Mouse (Mus musculus): ENCODE results near the gene Spcs3. TPM values are rescaled to one million over a fixed set of nuclear protein-coding genes. Genes with fewer than 3 reads are reported as not detected.
"Not testable (repeated sequence)": the region's sequence is repeated elsewhere in the genome, so short reads cannot be mapped to it uniquely, and the experiment has no call there.

Gene Spcs3
- total RNA-seq (2021) = 10 to 100 TPM; 43.3 to 43.9 TPM
- polyA plus RNA-seq (2012; rRNA removed) = 6.5 and 6.8 TPM in 2 replicates
- long read RNA-seq, transcript Spcs3-201 (5 exons, 3,466 nt) = major isoform, 47 of 51 reads
- long read RNA-seq, partial matches to known transcripts = 0 of 51 reads
- long read RNA-seq, other reads (novel, unspliced or antisense) = 4 of 51 reads

DNA sequence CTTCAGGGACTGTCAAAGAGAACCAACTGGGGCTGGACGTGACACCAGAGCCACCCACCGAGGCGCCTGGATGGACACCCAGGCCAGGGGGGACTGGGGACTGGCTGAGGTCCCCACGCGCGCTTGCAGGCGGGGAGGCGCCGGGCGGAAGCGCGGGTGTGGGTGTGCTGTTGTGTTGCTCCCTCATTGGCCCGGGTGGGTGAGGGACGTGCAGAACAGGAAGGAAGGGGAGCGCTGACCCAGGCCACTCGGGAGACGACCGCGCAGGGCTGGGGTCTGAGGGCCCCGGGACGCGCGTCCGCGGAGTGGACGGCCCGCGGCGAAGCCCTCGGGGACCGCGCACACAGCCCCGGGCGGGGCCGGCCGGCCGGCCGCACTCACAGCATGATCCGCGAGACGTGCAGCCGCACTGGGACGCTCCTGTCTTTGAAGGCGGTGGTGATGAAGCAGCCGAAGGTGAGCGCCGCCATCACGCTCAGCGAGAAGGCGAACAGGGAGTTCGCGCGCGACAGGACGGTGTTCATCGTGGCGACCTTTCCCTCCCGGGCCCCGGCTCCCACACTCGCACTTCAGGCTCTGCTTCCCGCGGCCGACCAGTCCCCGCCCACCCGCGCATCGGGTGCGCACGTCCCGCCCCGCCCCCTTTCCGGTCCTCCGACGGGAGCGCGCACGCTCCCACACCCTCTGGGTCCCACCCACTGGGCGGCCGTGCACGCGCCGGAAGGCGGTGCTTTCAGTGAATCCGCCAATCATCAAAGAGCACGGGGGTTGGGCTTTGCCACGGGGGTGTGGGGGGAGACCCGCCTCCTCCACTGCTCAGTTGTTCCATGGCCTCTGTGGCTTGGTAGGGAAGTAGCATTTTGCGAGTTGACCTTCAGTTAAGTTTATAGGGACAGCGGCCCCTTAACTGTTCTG, at the start of gene Spcs3, which contains the start of gene Asb5:
Gene Spcs3 (minus strand): TSS at position 617 of the 915 bp plus-strand sequence.
Gene Asb5 (plus strand): TSS at position 199 of the 915 bp plus-strand sequence.
- DNase-seq = peak; percentile 98

DNA sequence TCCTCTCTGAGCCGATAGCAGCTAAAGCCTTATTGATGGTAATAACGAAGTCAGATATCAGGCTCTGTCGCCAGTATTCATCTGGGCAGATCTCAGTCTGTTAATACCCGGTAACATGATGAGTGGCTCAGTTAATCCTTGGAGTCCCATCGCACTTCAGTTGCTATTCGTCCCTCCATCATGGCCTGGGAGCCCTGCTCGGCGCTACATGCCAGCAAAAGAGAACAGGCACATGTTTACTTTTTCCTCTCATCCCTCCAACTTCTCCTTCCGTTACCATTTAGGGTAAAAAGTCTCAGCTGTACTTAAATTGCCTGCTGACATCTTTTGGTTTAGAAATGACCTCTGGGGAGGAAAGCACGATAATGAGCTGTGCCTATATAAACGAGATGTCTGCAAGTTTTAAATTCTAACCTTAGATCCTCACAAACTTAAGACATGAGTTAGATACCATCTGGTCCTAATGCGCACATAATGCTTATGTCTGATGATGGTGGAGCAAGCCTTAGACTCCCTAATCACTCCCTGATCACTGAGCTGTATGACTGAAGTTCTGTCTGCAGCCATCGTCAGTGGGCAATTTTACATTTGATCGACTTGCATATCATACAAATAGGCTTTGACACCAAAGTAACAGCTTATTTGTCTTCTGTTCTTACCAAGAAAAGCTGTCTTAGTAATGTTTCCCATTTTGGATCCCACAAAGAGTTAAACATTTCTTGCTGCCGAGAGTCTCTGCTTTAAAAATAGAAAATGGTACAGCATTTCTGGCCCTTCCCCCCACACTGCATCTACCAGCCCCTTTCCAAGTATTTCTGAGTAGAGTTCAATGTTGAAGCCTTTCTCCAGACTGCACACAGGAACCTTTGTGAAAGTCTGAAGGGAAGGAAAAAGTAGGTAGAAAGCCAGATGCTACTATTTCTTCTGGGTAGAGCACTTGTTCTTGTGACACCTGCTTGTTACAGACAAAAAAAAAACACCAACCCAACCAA, 41.1 kb upstream of the Spcs3 start:
- DNase-seq = no peak

DNA sequence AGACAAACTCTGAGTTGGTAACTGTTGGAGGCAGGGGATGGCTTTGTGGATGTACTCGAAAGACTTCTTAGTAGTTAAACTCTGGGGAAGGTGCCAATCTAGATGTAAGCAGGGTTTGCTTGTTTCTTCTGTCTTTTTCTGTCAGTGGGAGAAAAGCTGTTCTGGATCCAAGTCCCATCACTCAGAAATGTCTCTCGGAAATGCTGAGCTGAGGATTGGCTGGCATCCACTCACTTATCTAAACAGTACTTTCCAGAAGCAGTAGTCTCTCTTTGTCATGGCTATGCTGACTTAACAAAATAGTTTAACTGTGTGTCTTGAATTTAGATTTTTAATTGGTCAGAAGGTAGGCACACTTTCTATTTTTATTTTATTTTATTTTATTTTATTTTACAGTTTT, 37.4 kb upstream of the Spcs3 start:
- DNase-seq = no peak

DNA sequence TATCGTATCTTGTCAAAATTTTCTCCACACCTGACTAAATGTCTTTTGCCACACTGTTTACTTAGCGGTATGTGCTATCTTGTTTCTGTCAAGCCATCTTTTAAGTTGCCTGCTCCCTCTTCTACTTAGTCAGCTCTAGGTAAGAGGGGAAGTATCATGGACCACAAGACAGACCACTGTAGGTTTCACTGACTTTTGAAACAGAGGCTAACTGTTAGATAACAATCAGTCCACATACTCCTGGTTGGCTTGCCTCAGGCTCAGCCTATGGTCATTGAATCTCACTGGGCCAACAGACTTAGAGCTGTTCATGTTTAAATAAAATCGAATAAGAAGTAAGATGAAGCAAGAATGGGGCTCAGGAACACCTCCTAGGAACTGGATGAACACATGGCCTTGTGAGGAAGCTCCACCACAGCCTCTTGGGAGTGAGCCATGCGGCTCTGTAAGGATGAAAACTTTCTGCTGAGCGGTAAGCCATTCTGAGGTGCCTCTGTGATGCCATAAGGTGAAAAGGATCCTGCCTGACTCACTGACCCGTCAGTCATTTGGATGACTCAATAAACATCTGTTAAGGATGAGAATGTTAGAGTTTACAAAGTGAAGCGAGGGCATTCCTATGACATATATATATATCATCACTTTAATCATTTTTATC, 35.9 kb upstream of the Spcs3 start:
- no peak for DNase-seq

DNA sequence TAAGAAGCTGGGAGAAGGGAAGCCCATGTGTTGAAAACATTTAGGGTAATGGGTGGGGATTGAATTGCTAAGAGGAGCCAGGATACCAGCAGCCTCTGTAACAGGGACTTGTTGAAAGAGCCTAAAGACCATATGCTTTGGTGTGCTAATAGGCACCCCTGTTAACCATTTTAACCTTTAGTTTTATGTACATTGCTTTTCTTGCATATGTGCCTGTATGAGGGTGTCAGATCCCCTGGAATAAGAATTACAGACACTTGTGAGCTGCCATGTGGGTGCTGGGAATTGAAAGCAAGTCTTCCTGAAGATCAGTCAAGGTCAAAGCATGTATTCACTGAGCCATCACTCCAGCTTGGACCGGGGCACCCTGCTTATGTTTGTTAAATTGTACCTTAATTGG, 35.4 kb upstream of the Spcs3 start:
- DNase-seq = no peak

DNA sequence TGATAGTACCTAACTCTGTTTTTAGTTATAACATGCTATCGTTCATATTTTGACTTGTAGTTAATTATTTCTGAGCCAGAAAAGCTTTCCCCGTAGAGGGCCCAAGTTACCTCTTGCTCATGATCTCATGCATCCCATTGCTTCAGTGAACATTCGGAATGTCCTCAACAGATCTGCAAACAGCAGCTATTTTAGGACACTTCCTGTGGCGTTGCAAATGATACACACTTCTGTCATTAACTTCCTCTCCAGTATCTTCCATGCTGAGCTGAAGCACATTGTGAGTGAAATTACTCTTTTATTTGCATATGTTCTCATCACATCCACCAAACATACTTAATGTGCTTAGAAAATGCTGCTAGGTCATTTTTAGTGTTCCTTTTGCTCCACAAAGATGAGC, 32.3 kb upstream of the Spcs3 start:
- DNase-seq = no peak

DNA sequence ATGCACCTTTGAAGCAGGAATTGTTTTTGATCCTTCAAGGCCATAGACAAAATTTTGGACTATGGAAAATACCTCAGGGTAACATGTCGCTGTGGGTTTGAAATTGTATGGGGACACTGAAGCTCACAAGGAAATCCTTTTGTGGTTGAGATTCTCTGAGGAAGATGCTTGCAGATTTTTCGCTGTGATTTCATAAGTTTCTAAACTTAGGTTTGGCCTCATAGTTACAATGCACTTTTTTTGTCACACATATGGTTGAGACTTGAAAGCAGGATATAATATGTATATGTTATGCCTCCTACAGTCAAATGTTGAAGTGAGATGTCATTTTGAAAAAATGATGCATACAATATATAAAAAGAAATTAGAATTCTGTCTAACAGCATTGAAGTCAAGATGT, 25.1 kb upstream of the Spcs3 start:
- no peak for DNase-seq

DNA sequence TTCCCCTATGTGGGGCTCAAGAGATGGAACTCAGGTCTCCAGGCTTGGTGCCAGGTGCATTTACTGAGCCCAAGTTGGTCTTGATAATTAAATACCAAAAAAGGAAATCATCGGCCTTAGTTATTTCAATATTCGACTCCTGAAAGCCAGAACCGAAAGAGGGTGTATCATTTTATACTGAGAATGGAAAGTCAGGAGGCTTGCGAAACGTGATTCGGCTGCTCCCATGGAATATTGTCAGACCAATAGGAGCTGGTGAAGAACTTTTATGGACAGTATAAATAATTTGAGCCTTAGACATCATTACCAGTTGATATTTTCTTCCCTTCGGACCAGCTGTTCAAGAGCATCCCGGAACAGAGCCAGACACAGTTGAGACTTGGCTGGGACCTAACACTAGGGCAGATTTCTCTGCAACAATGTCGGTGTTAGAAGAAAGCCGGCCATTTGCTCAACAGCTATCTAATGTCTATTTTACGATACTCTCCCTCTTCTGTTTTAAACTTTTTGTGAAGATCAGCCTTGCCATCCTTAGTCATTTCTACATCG, 20.3 kb upstream of the Spcs3 start:
- DNase-seq = no peak

DNA sequence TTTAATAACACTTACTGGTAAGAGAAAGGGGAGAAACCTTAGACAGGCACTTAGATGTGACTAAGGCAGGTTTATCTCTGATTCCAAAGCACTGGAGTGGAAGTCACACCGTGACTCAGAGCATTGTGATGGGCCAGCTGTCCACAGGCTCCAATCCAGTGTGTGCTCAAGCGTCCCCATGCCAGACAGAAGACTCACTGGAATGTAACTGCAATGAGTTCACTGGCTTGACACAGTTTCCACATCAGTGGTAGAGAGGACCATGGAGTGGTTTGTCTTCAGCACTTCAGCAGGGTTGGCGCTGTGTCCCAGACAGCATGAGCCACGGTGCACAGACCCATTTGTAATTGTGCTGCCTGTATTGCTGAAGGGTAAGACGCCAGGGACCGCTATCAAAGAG, 18.6 kb upstream of the Spcs3 start:
- DNase-seq = peak; percentile 66

DNA sequence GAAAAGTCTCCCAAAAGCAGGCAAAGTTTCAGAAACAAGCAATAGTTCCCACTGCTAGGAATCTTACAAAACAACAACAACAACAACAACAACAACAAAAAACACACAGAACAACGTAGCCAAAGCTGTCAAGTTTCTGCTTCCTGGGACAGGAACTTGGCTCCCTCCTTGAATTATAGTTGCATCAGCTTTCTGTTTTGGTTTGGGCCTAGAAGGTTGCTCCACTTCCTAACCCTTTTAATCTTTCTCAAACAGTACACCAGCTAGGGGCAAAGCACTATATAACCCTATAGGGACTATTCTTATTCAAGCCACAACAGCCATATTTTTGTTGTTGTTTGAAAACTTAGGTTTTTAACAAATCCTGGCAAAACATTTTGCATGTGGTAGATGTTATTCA, 11.5 kb upstream of the Spcs3 start:
- no peak for DNase-seq

DNA sequence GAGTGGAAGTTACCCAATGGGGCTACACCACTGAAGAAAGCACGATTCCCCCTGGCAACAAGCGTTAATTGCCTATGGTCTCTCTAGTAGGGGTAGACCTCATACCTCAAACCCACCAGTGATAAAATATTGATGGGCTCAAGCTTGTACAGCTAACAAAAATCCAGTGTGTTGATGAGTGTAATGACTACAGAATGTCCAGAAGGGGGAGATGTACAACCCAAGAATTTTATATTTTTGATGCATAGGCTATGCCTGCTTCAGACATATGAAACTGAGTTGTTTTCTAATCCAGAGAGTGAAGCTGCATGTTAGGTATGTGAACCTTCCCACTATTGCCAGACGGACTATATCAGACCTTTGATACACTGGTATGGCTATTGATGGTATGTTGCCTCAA, 7.5 kb upstream of the Spcs3 start:
- no peak for DNase-seq

DNA sequence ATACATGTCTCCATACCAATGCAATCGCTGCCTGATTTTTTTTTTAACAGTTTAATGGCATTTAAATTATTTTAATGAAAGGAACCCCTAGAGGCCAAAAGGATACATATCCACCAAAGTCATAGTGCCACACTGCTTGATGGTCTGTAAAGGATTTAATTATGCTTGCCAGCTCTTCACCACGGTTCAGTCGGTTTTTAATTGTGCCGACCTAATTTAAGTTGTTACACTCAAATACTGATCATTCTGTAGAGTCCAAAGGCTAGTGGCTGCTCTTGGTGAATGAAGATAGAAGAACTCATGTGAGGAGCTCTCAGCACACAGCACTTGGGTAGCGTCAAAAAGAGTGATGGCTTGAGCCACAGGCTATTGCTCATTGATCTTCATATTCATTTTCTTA, 5.4 kb upstream of the Spcs3 start:
- DNase-seq = no peak

DNA sequence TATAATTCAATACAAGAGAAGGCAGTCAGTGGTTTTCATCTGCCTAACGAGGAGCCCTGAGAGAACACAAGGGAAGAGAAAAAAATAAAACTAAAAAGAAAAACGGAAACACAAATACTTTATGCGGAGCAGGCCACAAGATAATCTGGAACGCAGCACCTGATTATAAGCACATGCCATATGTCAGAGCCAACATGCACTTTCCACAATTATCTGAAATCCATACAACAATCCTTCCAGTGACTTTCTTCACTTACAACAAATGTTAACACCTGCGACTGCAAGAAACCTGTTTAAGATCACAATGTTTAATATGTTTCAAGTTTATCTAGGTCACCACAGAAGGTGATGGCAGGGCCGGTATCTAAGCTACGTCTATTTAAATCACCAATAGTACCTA, 1.2 kb downstream of the Spcs3 start:
- no peak for DNase-seq

DNA sequence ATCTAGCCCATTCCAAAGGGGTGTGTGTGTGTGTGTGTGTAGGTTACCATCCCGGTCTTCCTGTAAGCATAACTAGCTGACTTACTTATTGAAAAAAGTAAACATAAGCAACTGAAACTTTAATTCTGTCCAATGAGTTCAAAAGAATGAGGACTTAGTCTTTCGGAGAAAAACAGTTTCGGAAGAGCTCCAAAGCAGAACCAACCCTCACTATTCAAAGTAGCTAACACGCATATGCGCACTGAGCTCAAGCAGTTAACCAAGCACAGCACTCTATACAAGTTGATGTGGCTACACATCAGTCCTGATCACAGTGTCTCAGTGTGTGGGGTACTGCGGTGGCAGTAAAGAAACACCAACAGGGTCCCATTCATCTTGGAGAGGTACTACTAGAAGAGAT, 3.1 kb downstream of the Spcs3 start:
- DNase-seq = no peak

DNA sequence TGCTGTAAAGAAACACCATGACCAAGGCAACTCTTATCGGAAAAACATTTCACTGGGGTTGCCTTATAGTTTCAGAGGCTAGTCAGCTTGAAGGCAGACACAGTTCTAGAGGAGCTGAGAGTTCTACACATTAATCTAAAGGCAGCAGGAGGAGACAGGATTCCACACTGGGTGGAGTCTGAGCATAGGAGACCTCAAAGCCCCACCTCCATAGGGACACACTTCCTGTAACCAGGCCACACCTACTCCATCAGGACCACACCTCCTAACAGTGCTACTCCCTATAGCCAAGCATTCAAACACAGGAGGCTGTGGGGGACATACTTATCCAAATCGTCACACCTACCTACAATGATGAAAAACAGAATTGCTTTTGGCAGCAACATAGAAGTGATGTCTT, 4.2 kb downstream of the Spcs3 start:
- DNase-seq = no peak

DNA sequence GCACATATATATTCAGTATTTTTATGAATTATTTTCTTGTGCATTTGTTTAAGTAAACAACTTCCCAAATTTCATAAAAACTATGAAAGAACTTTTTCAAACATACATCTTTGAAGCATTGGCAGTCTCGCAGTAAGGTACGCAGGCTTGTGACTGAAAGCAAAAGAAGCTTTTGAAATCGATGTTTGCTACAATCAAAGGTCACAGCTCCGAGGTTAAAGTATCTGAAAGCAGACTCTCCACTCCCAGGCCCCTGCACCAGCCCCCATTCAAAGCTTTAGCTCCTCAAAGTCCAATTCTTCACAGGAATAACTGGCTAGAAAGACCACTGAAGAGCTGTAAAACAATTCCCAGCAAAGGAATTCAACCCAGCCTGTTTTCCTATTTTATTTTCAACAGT, 9.3 kb downstream of the Spcs3 start:
- no peak for DNase-seq

DNA sequence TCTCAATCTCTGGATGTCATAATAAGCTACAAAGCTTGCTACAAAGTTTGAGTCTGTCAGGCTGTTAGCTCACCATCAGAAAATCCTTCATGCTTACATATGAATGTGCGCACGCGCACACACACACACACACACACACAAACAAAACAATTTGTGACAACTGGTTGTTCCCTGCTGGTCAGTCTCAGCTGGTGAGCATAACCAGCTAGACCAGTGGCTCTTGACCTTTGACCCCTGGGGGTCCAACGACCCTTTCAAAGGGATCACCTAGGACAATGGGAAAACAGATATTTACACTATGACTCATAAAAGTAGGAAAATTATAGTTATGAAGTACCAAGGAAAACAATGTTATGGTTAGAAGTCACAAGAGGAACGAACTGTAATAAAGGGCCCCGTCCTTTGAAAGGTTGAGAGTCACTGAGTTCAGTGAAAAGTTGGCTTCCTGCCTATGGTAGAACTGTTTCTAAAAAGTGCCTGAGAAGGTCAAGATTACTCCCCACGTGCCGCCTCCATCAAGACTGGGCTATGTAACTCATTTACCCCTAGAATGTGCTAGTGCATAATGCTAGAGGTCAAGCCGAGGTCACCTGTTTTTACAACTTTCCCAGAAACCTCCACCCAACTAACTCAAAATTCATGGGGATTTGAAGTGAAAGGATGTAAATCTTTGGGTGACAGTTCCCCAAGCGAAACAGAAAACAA, 10.9 kb downstream of the Spcs3 start:
- DNase-seq = no peak

DNA sequence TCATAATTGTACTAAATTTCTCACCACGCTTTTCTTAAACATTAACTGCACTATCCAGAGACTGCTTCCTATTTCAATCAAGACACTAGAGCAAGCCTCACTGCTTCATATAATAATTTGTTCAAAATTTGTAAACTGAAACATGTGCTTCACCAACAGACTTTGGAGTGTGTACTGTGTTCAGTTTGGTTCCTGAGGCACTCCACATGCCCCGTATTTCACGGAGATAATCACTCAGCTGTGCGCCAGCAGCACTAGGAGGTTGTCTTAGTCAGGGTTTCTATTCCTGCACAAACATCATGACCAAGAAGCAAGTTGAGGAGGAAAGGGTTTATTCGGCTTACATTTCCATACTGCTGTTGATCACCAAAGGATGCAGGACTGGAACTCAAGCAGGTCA, 17.6 kb downstream of the Spcs3 start:
- not testable (repeated sequence) for DNase-seq

DNA sequence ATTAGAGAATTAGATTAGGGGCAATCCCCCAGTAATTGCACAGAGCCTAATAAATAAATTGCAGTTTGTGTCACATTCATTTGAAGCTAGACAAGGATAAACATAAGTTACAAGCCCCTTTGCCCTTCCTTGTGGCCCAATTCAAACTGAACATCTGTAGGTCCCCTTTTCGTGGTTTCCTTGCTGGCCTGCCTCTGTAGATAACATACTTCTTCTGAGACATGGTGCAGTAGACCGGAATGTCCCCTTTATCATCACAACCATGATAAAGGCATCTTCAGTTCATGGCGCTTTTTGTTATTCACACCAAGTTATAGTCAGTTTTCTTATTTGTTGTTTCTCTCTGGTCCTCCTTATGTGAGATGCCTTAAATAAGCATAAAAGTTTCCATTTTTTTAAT, 18.0 kb downstream of the Spcs3 start:
- no peak for DNase-seq

DNA sequence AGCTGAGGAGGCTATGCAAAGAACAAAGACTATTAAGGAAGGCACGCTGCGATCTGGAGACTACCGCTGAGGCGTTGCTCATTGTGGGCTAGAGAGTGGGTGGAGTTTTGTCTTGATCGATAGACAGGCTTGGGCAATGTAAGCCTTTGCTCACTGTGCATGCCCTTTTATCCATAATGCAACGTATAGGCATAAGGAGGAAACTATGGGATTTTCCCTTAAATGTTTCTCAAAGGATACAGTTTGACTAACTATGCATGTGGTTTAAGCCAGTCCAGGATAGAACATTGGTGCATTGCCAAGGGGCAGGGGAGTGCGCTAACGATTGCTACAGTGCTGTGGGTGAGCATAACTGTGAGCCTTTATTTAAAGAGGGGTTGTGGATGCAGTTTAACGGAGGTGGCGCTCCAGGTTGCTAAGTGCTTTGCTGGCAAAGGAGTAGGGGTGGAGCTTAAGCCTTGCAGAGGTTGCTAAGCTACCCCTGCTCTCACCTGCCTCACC, 20.5 kb downstream of the Spcs3 start:
- DNase-seq = no peak

DNA sequence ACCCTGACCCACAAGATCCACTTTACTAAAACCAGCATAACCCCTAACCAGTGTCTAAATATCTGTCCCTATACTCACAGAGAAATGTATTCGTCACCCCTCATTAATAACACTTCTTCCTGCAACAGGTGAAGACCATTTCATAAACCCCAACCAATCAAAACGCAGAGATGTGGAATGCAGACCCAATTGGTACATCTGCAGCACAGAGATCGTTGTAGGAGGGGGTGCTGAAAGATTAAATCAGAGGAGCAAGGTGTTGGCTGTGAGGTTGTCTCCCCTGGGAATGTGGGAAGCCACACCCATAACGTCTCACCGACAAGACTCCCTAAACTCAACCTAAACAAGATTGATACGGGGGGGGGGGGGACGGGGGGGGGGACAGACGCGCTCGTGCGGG, 21.0 kb downstream of the Spcs3 start:
- DNase-seq = no peak

All from adrenal gland, adult 2 months (tissue).